Mouse (Mus musculus) adipocyte (in vitro differentiated cells): ENCODE data around the gene Acrbp.
A peak's percentile ranks its signal among the peaks of the same experiment; 100 is the strongest.
"Not testable (repeated sequence)": the region's sequence is repeated elsewhere in the genome, so short reads cannot be mapped to it uniquely, and the experiment has no call there.

ENCODE experiments used
- DNase-seq: peaks from one replicate; pipeline ENCODE4 v3.0.0-alpha.2; 2016; ENCODE audit warnings: low spot score

The Acrbp gene

DNA sequence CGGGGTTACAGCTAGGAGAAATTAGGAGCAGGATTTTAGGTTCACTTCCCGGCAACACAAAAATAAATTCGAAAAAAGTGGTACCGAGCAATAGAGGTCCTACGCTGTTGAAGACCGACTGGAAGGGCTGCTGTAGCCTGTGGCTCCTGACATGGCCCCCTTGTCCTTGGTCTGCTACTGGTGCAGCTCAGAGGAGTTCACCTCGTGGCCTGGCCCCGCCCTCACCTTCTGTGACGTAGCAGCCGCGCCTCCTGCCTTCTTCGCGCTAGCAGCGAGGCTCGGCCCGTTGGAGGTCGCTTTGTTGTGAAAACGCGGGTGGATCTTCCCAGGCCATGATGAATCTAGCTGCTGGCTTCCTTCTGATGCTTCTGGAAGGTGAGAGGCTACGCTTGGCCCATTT, at the start of gene Acrbp:
Gene Acrbp (plus strand): TSS at position 12 of the 400 bp plus-strand sequence.
- DNase-seq: no peak

DNA sequence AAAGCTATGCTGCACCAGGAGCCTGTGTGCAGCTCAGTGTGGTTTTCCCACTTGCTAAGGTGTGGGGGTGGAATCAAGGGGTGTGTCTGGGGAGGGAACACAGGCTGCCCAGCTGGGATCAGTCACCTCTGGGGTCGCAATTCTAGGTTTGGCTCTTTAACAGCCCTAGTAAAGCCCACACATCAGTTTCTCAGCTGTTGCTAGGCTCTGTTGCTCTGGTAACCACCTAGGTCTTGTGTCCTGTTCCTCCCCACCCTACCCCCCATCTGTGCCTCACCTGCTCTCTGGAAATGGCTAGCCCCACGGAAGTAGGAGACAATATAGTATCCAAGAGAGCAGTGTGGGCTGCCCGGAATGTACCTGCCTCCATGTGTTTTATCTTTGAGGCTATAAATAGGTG, 45.8 kb upstream of the Acrbp start:
- DNase-seq: no peak

DNA sequence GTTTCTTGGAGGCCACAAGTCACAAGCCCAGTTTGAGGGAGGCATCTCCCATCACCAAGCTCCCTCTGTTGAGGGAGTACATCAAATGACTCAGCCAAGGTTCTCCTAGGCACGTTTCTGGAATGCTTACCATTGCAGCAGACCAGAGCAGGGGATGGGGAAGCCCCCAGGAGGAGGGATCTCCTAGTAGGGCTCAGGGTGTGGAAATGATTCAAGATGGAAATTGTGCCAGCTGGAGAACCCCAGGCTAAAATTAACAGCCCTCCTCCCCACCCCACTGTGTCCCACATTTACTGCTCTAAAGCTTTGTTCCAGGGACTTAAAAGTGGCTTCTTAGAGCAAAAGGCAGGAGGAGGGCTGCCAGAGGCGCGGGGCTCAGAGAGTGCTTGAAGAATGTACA, 44.4 kb upstream of the Acrbp start:
- DNase-seq: no peak

DNA sequence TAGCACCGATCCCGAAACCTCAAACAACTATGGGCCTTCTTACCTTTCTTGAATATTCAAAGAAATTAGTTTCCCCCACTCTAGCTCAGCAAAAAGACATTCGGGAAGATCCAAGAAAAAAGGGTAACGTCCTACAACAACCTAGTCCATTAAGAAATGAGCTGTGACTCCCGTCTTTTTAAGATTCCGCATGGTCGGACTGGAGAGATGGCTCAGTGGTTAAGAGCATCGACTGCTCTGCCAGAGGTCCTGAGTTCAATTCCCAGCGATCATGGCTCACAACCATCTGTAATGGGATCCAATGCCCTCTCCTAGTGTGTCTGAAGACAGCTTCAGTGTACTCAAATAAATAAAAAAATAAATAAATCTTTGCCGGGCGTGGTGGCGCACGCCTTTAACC, 41.4 kb upstream of the Acrbp start:
- DNase-seq: no peak

DNA sequence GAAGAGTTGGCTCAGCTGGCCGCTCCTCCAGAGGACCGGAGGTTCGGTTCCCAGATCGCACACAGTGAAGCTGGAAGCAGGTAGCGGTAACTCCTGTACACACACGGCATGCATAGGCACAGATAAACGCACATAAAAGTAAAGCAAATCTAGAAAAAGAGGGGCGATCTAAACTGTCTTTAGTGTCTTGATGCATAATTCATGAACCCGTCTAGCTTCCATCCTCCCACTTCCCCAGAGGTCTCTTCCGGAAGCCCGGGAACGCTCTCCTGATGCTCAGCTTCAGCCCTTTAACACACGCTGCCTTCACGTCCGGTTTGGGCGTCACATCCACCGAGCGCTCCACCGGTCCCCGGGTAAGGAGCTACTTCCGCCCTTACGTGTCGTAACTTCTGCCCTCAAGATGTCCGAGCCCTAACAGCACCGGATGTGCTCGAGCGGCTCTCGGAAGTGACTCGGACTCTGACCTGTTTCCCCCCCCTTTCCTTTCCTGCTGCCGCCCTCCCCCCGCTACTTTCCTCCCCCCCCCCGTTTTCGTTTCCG, 40.8 kb upstream of the Acrbp start:
- DNase-seq: peak; percentile 100

DNA sequence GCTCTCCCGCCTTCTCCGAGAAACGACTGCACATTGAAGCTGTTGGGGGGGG, 40.5 kb upstream of the Acrbp start, which contains the start of gene Zfp384:
Gene Zfp384 (plus strand): TSS at position 17 of the 52 bp plus-strand sequence.
- DNase-seq: no peak

DNA sequence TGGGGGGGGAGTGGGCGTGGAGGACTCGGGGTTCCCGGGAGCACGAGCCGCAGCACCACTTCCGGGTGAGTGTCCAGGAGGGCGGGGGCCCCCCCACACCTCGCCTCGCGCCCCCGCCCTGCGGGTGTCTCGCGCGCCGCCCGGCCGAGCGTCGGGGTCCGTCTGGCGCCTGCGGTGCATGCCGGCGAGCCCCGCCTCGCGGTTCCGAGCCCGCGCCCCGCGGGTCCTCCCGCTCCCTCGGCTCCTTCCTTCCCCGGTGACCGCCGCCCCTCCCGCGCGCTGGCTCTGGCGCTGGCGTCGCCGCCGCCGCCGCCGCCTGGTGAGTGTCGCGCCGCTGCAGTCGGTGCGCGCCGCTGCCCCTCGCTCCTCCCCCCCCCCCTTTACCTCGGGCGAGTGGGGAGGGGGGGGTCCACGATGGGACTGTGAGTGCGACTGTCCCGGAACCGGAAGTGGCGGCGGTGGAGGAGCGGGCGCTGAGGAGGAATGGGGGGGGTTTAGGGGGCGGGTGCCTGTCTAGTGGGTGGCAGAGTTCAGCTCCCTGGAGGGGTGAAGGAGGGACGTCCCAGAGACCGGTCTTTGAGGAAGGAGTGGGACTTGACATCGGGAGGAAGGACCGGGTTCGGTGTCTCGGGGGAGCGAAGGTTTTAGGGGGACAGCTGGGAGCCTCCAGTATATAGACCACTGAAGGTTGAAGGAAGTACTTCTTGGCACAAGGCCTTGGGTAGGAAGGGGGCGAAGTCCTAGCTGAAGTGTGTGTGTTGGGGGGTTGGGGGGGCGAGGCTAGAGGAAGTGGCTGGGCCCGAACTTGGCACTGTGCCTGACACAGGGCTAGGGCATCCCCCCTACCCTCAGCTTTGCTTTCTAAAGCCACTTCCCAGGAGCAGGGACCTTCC, 40.1 kb upstream of the Acrbp start:
- peak; percentile 89 for DNase-seq

DNA sequence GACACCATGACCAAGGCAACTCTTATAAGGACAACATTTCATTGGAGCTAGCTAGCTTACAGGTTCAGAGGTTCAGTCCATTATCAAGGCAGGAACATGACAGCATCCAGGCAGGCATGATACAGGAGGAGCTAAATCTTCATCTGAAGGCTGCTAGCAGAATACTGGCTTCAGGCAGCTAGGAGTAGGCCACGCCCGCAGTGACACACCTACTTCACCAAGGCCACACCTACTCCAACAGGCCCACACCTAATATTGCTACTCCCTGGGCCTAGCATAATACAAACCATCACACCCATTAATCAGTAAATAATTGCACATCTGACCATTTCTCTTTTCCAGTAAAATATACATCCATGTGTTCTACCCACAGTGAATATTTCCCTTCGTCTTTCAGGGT, 31.8 kb upstream of the Acrbp start:
- no peak for DNase-seq

DNA sequence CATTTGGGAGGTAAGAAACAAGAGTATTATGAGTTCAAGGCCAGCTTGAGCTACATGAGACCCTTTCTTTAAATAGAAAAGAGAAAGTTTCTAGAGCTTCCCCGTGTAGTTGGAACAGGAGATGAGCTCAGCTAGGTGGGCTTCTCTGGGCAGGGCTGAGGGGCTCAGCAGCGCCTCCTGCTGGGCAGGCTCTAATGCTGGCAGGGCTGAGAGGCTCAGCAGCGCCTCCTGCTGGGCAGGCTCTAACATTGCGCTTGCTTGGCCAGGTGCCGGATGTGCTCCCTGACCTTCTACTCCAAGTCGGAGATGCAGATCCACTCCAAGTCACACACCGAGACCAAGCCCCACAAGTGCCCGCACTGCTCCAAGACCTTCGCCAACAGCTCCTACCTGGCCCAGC, 19.0 kb upstream of the Acrbp start:
- DNase-seq: peak; percentile 35

DNA sequence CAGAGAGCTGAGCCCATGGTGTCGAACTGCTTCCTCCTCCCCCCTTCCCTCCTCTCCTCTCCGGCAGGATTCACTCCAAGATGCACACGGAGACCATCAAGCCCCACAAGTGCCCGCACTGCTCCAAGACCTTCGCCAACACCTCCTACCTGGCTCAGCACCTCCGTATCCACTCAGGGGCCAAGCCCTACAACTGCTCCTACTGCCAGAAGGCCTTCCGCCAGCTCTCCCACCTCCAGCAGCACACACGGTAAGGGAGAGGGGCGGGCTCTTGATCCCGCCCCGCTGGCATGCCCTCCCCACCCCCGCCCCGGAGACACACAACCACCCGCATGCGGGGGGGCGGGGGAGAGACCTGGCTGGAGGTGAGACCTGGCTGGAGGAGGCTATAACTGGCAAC, 17.9 kb upstream of the Acrbp start:
- no peak for DNase-seq

DNA sequence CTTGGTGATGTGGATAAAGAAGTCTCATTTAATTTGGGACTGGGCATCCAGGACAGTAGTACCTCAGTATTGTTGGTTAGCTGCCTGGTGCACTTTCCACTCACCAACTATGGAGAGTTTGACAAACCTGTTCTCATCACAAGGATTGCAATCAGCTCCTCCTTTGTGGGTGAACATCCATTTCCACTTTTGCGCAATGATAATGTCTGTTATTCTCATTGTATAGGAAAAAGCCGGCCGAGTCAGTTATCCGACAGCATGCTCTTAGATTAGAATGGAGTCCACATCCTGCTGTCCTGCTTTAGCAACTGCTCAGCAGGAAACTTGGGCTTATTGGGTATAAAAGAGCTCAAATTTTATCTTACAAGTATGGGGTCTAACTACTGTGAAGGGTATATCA, 10.8 kb upstream of the Acrbp start:
- DNase-seq: no peak

DNA sequence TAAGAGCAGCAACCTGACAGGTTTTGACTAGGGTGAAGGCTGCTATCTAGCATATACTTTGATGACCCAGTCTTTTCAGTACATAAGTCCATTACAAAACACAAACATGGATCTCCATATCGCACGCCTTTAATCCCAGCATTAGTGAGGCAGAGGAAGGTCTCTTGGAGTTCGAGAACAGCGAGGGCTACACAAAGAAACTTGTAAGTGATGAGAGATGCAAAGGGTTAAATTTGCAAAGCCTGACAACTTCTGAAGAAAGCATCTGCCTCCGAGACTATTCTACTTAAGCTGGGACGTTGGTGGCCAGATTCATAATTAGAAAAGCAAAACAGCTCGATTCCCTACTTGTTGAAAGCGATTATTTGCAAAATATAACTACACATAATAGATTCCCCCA, 10.4 kb upstream of the Acrbp start:
- no peak for DNase-seq

DNA sequence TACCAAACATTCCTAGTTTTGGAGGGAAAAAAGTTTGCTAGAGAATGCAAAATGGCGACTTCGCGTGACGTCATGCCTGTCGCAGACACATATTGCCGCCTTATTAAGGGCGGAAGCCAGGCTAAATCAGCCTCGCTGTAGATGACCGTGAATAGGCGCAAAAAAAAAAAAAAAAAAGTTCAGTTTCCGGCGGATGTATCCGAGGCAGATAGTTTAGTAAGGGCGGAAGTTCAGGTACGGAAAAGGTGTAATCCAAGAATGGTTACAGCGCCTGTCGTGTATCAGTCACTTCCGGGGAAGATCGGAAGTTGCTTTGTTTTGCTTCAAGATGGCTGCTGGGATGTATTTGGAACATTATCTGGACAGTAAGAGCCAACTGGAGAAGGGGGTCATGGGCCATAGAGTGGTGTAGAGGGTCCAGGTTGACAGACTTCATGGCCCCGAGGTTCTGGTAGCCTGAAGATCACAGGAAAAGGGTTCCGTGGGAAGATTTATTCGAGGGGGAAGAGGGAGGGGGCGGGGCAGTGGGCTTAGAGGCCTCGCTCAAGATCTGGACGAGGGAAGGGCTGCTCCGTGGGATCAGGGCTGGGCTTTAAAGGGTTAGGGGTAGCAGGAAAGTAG, 9.8 kb upstream of the Acrbp start, which contains the start of gene Ing4:
Gene Ing4 (plus strand): TSS at position 228 of the 621 bp plus-strand sequence.
- DNase-seq: peak; percentile 99

DNA sequence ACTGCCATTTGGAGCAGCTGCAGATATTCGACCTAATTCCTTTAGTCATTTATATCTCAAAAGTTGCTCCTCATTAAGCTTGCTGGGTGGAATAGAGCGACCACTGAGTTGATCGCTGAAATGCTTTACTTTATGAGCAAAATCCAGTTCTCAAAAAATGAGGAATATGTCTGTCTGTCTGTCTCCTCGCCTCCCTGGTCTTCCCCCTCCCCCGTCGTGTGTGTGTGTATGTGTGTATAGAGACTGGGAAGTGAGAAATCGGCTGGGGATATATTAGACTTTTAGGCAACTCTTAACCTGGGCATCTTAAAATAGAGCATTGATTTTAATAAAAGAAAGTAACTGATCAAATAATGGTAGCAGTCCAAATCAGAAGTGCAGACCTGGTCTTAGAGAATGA, 9.3 kb upstream of the Acrbp start:
- DNase-seq: peak; percentile 36

DNA sequence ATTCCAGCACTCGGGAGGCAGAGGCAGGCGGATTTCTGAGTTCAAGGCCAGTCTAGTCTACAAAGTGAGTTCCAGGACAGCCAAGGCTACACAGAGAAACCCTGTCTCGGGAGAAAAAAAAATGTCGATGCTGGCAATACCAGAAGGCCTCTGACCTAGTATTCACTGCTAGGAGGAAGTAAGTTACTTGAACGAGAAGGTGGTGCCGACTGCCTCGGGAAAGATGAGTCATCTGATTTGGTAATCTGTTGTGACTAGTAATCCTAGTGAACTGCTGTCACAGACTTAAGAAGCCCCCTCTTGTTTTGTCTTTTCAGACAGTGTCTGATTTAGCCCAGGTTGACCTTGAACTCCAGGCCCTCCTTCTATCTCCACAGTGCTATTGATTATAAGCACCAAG, 8.4 kb upstream of the Acrbp start:
- DNase-seq: peak; percentile 74

DNA sequence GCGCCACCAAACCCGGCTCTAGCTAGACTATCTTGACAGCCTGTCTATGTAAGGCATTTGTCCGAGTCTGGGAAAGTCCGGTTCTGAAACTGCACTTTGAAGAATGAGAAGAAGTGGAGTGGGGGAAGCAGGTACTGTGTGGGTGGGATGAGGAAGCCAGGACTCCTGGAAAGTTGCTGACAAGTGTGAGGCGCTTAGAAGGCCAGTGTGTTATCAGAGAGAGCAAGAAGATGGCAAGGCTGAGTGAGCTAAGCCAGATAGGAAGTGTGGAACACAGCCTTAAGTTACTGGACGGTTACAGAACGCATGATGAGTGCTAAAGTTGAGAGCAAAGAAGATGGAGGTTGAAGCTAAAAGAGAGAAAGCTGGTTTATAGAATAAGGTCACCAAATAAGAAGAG, 7.4 kb upstream of the Acrbp start:
- DNase-seq: no peak

DNA sequence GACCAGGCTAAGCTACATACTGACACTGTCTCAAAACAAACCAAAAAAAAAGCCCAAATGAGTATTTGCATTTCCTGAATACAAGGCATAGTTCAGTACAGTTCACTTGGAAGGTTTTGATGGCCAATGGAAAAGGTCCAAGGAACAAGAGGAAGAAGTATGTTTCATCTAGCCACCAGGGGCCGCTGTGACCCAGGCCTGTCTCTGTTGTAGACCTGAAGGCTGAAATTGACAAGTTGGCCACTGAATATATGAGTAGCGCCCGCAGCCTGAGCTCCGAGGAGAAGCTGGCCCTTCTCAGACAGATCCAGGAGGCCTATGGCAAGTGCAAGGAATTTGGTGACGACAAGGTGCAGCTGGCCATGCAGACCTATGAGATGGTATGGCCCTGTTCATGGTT, 2.8 kb upstream of the Acrbp start:
- peak; percentile 96 for DNase-seq

DNA sequence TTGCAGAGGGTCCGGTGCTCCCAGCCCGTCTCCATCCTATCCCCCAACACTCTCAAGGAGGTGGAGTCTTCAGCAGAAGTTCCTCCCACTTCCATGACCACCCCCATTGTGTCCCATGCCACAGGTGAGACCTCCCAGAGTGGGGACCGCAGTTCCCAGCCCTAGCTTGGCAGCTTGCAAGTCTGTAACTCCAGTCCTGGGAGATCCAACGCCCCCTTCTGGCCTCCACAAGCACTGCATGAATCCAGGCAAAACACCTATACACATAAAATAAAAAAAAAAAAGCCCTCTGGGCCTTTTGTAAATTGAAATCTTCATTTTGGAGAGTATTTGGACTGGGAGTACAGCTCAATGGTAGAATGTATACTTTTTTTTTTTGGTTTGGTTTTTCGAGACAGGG, 1.7 kb downstream of the Acrbp start:
- DNase-seq: no peak

DNA sequence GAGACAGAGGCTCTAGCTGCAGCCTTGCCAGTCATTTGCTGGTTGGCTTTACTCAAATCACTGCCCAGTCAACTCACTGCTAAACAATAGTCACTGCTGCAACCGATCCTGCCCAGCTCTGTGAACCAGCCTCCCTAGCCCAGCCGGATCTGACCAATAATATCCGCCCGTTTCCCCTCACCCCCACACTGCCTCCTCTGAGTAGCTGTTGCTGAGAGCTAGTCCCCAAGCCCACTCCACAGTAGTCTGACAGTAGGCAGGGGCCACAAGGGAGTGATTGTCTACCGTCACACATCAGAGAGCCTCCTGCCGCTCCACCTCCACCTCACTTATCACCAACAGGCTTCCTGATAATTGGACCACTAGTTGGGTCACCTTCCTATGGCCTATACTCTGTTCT, 12.0 kb downstream of the Acrbp start:
- no peak for DNase-seq

DNA sequence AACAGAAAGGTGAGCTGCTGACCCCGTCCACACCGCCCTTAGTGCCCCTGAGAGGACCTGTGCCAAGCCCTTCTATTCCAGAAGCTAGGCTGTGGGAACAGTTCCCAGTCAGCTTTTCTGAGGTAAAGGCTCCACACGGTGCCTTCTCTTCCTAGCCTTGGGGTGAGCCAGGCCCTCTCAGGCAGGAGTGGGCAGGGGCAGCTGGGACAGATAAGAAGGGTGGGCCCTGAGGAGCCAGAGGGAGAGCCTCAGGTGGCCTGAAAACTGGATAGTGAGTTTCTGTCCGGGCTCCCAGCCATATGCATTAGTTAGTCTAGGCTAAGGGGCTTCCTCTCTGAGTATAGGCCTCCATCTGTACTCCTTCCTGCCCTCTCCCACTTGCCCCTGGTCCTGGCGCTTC, 13.0 kb downstream of the Acrbp start:
- no peak for DNase-seq

DNA sequence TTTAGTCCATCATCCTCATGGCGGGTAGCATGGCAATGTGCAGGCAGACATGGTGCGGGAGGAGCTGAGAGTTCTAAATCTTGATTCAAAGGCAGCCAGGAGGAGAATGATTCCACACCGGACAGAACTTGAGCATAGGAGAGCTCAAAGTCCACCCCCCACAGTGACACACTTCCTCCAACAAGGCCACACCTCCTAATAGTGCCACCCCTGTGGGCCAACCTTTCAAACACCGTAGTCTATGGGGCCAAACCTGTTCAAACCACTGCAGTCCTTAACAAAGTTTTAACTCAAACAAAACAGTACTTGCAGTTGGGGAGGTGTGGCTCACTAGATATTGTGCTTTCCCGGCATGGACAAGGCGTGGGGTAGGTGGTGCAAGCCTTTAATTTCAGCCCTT, 14.4 kb downstream of the Acrbp start:
- DNase-seq: no peak

DNA sequence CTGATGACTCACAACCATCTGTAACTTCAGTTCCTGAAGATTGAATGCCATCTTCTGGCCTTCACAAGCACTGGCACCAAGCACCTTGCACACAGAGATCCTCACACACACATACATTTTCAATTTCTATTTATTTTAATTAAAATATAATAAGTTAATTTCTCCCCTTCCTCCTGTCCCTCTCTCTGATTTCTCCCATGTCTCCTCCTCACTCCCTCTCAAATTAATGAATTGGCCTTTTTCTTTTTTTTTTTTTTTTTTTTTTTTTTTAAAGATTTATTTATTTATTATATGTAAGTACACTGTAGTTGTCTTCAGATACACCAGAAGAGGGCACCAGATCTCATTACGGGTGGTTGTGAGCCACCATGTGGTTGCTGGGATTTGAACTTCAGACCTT, 15.7 kb downstream of the Acrbp start:
- DNase-seq: not testable (repeated sequence)

DNA sequence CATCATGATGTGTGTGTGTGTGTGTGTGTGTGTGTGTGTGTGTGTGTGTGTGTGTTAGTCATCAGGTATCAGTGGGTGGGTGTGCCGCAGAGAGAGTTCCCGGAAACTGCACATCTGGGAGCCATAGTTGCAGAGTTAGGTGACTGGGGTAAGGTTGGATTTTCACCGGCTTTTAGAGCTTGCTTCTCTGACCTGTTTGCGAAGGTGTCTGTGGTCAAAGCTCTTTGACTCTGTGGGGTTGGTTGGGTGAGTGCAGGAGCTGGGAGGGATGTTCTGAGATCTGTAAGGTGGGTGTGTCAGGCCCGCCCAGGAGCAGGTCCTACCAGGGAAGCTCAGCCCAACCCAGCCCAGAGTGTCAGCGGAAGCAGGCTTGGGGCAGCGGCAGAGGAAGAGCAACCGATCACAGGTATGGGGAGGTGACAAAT, 18.1 kb downstream of the Acrbp start, which contains the start of gene Lpar5:
Gene Lpar5 (plus strand): TSS at position 350 of the 425 bp plus-strand sequence.
- no peak for DNase-seq
